Mouse (Mus musculus): ENCODE results near the gene Oaz3. TPM values are rescaled to one million over a fixed set of nuclear protein-coding genes. Genes with fewer than 3 reads are reported as not detected.
A peak's percentile ranks its signal among the peaks of the same experiment; 100 is the strongest.

Gene Oaz3
- total RNA-seq (2015) (0.46 TPM in 1 of 2 replicates, not detected in the other), total RNA-seq (2017) (not detected in 2 replicates)

DNA sequence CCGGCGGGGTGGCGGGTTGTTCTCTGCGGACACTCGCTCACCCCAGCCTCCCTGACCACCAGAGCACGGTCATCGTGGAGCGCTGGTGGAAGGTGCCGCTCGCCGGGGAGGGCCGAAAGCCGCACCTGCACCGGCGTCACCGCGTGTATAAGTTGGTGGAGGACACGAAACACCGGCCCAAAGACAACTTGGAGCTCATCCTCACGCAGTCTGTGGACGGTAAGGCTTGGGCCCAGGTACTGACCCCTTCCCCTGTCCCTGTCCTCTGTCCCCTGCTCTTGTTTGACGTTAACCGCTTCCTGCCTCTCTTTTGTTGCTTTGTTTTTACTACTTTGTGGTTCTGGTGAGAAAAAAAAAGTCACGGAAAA is at the start of gene Oaz3:
Gene Oaz3 (minus strand): TSS at position 319 of the 368 bp plus-strand sequence.
- peak; percentile 17 for ATAC-seq (replicated peaks; ENCODE audit: poor library complexity)

DNA sequence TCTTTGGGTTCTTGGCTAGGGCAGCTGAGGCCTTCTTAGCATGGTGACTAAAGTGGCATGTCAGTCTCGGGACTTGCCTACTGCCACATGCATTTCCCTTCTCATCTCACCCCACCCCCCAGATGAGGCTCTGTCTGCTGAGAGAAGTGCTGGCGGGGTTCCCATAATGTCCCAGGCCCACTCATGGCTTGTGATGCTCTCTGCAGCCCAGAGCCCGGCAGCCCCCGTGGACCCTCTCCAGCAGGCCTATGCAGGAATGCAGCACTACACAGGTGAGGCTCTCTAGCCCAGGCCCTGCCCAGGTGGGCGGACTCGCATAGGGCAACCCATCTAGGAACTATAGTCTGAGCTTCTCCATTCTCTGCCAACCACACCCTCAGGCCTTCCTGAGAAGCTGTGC is 43.9 kb upstream of the Oaz3 start:
- ATAC-seq (replicated peaks; ENCODE audit: poor library complexity) = no peak

DNA sequence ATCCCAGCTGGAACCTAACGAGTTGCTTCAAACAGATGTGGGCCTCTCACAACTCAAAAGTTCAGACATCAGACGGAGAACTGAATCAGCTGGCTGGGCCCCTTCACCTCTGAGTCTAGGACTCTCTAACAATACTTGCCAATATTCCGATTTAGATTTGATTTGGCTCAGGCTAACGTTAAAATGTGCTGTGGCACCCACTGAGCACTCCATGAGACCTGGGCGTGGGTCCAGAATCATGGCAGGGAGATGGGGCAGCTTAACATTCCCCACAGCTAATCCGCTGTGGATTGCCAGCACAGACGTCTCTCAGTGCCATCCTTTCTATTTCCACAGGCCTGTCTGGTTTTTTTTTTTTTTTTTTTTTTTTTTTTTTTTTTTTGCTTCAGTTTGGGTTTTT is 42.2 kb upstream of the Oaz3 start:
- ATAC-seq (replicated peaks; ENCODE audit: poor library complexity) = no peak

DNA sequence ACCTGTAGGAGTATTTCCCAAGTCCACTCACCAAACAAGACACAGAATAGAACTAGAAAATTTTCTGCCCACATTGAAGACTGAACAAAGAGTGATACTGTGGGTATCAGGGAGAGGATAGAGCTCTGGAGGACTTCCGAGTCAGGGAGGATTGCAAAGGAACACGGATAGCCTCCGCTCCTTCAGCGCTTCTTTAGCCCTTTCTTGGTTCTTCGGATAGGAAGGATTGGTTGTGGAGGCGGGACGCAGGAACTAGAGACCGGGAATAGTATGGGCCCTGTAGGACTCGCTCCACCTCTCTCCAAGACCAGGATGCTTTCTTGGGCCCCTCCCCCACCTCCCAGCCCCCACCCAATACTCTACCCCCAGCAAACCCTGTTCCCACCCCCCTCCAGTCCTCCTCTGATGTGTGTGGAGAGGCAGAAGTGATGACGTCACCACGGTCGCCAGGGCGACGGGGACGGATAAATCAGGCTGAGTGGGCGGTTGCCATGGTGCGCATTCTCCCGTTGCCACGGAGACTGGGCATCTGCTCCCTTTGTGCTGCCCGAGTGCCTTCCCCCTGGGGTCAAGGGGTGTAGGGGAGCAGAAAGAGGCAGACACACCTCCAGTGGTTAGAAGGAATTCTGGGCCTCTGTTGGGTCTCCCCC is 40.2 kb upstream of the Oaz3 start:
- ATAC-seq (replicated peaks; ENCODE audit: poor library complexity) = no peak

DNA sequence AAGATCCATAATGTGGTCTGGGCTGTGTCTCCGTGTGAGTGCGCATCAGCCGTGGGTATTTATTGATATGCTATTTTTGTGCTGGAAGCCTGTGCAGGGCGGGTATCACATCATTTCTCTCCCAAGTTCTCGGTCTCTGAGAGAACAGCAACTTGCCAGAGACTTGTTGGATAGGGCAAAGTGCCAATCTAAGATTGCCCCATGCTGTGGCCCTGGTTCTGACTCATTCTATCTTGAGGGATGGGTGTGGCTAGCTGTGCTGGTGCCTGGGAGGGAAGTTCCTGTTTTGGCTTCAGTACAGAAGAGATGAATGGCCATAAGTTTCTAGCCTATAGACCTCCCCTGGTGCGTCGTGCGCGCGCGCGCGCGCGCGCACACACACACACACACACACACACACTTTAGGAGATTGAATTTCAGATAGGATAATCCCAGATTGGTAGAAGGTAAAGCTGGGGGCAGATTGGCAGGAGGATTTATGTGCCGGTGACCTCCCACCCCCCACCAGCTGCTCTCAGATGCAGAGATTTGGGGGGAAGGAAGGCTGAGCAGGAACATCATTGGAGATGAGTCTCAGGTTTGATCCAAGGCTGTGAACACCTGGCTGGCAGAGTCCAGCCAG is 39.2 kb upstream of the Oaz3 start:
- peak; percentile 69 for ATAC-seq (replicated peaks; ENCODE audit: poor library complexity)

DNA sequence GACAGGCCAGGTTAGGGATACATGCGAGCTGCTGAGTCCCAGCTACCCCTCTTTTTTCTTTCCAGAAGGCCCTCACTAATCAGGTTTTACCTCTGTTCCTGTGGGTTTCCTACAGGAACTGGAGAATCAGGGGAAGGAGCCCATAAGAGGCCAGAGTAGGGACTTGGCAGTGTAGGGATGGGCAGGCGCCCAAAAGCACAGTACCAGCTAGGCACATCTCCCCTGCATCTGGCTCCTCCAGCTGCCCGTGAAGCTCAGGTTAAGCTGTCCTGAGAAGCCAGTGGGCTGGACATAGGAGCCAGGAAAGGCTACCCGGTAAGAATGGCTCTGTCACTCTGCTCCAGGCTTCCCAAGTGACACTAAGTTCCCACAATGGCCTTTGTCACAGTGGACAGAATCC is 37.7 kb upstream of the Oaz3 start:
- ATAC-seq (replicated peaks; ENCODE audit: poor library complexity) = no peak

DNA sequence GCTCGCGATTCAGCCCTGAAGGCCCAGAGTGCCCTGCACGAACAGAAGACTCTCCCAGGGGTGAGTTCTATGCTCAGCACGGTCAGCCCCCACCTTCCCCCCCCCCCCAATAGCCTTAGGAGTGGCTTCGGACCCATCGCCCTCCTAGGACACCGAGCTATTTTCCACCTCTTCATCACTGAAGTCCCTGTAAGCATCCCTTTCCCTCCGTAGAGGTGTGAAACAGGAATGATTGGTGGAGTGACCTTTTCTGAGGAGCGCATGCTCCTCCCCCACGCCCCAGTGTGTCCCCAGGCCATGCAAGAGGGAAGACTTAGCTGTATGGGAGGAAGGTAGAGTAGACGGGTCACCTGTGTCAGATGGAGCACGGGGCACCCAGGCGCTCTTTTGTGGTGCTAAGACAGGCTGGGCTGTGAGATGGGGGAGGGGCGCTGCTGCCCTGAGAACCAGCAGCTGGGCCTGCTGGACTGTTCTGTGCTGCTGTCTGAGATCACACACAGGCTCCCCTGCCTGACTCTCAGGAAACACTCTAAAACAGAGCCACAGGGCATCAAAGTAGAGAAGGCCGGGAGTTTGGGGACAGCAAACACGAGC is 36.7 kb upstream of the Oaz3 start, which contains the start of gene Riiad1:
Gene Riiad1 (minus strand): TSS at position 51 of the 594 bp plus-strand sequence.
- no peak for ATAC-seq (replicated peaks; ENCODE audit: poor library complexity)

DNA sequence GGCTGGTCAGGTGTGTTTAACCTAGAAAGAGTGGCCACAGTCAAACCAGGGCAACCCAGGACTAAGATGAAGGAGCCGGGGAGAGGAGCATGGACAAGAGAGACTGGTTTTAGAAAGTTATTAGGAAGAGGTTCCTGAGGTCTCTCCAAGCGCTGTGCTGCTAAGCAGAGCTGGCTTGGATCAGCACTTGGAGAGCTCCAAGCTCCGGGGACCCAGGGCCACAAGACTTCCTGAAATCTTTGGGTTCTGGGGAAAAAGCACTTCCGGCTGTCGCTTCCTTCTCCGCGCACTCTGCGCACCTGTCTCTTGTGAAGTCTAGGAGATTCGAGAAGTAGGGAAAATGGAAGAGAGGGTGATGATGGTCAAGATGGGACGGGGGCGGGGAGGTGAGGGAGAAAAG is 35.8 kb upstream of the Oaz3 start:
- 0 out of 2 replicates have a peak, but pooled peaks have one; percentile 13 for ATAC-seq (replicated peaks; ENCODE audit: poor library complexity)

DNA sequence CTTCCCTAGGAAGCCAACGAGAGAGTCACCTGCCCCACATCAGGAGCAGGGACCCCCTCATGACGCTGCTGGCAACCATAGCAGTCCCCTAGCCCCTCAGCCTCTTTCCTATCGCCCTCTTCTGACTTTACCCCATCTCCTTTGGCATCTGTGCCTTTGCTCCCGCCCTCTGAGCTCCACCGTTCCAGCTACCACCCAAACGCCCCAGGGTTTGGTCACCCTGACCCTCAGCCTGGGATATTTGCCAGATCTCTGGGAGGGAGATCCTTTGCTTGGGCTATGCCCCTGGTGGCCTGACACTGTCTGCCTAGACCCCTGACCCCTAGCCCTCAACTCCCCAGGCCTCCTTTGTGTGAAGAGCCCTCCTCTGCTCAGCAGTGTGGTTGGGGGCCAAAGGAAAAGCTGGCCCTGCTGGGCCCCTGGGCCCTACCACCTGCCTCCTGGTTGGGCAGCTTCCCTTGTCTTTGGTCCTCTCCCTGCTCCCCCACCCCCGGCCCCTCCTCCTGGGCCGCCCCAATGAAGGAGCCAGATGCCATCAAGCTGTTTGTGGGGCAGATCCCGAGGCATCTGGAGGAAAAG is 35.0 kb upstream of the Oaz3 start:
- no peak for ATAC-seq (replicated peaks; ENCODE audit: poor library complexity)

DNA sequence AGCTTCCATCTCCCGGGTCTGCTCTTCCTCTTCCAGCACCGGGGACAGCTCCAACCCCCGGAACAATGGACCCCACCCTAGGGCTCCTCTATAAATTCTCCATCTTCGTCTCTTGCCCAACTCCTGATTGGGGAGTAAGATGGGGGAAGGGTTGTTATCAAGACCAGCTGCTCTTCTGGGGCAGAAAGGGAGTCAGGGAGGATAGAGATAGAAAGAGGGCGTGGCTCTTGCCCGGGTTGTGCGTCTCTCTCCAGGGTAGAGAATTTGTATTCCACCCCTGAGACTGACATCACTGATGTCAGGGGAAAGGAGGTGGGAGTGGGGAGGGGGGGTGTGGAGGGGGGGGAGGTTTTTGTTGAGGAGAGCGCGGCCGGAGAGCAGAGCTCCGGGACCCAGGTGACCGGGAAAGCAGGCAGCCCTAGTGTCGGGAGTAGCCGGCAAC is 34.3 kb upstream of the Oaz3 start, which contains the start of gene Celf3:
Gene Celf3 (plus strand): TSS at position 315 of the 442 bp plus-strand sequence.
- ATAC-seq (replicated peaks; ENCODE audit: poor library complexity) = peak; percentile 79

DNA sequence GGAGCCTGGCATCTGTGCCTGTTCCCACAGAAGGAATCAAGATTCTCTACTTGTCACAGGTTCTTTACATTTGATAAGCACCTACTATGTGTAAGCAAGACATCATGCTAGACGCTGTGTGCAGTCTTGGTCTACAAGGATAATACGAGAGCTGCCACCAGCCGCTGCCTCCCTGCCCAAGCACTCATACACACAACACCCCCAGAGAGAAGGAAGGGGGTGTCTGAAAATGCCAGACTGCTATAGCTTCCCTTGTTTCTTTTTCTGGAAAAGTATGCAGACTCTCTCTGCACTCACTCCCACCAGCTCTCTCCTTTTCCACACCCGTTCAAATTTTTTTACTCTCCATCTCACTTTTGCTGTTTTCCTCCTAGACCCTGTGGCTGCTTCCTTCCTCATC is 33.7 kb upstream of the Oaz3 start:
- ATAC-seq (replicated peaks; ENCODE audit: poor library complexity) = no peak

DNA sequence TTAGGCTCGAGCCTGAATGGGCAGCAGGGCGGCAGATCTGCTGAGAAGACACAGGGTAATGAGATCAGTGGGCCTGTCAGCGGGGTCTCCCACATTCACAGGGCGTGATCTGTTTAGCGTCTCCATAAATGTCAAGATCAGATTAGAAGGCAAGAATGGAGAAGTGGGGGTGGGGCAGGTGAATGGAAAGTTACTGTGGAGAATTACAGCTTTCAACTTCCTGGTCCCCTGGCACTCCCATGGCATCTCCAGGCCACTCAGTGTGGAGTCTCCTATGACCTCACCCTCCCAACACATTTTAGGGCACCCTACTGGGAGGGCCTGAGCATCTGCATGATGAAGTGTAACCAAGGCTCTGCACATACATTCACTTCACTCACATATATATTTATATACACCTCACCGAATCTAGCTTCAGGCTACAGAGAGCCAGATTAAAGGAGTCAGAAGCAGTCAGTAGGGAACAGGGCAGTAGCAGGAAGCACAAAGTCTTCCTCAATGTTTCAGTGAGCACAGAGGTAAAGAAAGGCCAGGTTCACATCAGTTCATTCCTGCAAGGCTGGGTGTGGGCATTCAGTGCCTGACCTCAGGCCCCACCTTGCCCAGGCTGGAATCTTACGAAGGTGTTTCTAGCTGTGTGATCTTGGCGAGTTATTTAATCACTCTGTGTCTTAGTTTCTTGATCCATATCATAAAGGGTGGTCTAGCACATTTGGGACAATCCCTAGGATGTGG is 32.8 kb upstream of the Oaz3 start:
- ATAC-seq (replicated peaks; ENCODE audit: poor library complexity) = no peak

DNA sequence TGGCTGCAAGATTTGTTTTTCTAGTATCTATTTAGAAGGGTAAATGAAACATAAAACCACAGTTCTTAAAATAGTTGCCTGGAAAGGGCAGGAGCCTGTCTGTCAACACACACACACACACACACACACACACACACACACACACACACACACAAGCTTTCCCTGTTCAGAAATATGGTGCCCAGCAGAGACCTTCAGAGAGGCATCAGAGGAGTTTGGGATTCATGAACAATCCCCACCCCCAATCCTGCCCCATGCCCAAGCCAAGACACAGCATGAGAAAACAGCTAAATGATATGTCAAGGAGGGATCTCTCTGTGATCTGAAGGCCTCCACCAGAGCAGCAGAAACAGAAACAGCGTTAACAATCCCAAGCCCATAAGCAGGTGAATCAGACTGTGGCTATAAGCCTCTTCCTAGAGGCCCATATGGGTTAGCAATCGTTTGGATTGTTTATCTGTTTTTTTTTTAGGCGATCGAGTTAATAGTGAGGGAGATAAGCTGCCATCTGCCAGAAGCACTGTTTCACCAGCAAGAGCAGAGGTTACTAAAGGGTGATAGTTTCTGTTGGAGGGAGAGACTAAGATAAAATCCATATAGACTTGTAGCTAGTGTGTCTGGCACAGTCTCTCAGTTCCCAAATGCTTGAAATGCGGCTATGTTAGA is 30.0 kb upstream of the Oaz3 start:
- ATAC-seq (replicated peaks; ENCODE audit: poor library complexity) = no peak

DNA sequence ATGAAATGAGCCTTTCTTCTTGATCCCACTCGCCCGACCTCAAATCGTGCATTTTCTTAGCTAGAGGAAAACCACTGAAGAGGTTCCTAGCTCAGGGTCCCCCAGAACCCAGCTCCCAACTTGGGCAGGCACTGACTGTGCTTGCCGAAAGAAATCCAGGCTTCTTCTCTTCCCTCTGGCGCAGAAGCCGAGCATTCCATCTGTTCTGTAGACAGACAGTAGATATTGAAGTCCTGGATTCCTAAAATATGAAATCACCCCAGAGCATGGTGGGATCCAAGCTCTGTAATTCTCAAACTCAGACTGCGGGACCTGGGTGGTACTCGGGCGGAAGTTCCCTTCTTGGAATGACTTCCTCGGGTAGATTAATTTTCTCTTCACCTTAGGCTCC is 29.4 kb upstream of the Oaz3 start:
- no peak for ATAC-seq (replicated peaks; ENCODE audit: poor library complexity)

DNA sequence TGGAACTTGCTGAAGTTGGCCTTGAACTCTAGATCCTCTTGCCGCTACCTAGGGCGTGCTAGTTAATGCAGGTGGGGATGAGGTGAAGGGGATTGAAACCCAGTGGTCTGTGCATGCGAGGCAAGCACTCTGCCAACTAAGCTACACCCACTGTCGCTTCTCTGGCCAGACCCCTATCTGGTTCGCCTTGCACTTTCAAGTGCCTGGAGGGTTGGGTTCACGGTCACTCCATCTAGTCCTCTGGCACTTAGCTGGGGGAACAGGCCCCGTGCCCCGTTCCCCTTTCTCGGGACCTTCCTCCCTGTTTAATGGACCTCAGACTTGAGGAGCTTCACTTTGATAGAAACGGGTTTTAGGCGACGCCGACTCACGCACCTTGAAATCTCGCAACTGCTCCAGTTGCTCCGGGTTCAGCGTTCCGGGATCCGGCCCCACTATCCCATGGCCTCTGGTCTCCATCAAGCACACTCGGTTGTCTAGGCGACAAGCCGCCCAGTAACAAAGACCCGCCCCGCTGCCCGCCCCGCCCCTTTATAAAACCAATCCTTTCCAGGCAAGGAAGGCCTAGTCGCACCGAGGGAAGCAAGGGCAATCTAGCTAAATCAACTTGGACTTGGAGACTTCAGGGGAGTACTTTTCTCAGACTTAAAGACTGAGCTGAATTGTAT is 28.9 kb upstream of the Oaz3 start:
- no peak for ATAC-seq (replicated peaks; ENCODE audit: poor library complexity)

DNA sequence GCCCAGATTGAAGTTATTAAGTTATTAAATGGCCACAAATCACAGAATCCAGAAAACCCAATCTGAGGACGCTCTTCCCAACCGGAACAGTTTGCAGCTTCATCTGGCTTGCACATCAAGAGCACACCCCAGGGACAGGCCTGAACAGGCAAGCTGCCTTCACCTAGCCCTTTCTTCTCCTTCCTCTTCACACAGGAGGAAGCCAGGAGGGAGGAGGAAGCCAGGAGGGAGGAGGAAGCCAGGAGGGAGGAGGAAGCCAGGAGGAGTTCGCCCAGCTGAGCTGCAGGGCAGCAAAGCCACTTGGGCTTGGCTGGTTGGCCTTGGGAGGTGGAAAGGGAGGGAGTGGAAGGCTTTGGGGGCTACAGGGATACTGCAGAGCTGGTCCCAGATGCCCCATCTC is 25.2 kb upstream of the Oaz3 start:
- ATAC-seq (replicated peaks; ENCODE audit: poor library complexity) = peak; percentile 37; the same call in 1 of the 2 replicates

DNA sequence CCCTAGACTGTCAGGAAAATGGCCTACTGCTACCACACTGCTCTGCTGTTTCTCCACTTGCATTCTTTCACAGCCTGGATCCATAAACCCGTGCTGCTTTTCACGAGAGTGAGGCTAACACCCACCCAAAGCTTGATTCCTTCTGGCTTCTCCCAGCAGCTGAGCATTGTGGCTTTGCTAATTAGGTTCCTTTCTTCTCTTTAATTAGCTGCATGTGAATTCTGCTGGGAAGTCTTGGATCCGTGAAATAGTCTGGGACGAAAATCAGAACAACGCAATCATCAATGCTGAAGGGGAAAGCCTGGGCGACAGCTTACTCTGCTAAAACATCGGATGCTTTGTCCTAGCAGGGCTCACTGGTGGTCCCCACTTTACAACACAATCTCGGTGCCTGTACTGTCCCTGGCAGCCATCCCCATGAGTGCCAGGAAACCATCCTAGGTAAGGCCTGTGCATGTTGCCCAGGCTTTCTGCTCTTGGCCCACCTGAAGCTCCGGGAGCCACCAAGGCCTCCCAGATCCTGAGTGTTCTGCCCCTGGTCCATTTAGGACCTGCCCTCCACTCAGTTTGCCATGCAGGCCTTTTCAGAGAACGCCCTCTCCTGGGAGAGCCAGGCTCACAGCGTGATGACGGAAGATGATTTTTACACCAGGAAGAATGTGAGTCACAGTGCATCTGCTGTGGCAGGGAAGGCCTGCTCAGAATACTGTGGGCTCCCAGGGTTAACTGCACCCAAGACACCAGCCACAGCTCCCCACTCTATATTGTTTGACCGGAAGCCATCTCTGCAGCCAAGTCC is 22.1 kb upstream of the Oaz3 start:
- ATAC-seq (replicated peaks; ENCODE audit: poor library complexity) = no peak

DNA sequence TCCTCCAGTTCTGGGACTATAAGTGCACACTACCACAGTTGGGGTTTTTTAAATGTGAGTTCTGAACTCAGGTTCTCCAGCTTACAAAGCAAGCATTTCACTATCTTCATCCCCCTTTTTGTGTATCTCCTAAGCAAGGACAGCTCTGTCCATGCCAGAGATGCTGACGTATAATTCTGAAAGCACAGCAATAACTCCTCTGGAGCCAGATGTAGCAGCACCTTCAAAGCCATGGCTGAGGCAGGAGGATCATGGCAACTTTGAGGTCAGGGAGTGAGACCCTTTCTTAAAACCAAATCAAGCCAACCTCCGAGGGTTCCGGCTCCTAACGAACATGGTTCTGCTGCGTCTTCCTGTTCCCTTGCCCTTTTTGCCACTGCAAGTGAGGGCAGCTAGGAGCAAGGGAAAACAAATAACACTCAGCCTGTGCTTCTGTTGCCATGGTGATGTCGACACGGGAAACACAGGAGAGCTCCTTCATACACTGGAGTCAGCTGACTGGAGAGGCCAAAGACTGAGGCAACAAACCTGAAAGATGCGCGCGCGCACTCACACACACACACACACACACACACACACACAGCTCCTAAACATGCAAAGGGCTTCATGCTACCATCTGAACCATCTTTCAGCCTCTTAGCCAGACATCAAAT is 20.3 kb upstream of the Oaz3 start:
- no peak for ATAC-seq (replicated peaks; ENCODE audit: poor library complexity)

DNA sequence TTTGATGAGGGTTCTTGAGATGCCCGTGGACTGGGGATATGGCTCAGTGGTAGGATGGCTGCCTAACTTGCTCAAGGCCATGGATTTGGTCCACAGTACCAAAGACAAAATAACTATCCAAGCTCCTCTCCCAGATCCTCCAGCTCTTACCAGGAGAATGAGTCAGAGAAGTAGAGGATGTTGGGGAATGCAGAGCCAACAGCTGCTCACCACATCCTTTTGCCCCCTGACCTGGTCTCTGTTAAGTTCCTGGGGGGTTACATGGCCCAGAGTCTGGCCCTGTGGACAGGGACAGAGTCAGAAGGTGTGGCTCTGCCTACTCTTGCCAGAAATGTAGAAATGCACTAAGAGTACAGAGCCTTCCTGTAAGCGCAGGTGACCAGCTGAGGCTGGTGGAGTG is 16.1 kb upstream of the Oaz3 start:
- ATAC-seq (replicated peaks; ENCODE audit: poor library complexity) = no peak
